Mouse (Mus musculus) small intestine, adult 2 months (tissue): ENCODE data around the gene Sync.

Source experiments
- CTCF ChIP-seq: fragments of 200-500 bp; IDR thresholded peaks from 2 replicates; pipeline ENCODE4 v1.5.1; 2012; ENCODE audit warnings: low read depth, mild to moderate bottlenecking, control low read depth, inconsistent platforms, low read length, moderate library complexity, mixed read lengths; ENCODE audit not compliant: insufficient replicate concordance, insufficient read length; ENCODE audit errors: extremely low read depth
- POLR2A ChIP-seq: fragments of 200-500 bp; IDR thresholded peaks from 2 replicates; pipeline ENCODE4 v1.6.1; 2012; ENCODE audit warnings: low read depth, mild to moderate bottlenecking, control low read depth, inconsistent platforms, low read length, moderate library complexity

- TF ChIP-seq CTCF (no peak), POLR2A (no peak)
These were observed 6.3 kb downstream of the Sync start for GRCm38 (mm10) chr4:129293702-129294101.
